Mouse (Mus musculus): ENCODE results near the gene Vax2. TPM values are rescaled to one million over a fixed set of nuclear protein-coding genes. Genes with fewer than 3 reads are reported as not detected.

Gene Vax2
- polyA plus RNA-seq, 1 experiment from 2014 or later: not detected

DNA sequence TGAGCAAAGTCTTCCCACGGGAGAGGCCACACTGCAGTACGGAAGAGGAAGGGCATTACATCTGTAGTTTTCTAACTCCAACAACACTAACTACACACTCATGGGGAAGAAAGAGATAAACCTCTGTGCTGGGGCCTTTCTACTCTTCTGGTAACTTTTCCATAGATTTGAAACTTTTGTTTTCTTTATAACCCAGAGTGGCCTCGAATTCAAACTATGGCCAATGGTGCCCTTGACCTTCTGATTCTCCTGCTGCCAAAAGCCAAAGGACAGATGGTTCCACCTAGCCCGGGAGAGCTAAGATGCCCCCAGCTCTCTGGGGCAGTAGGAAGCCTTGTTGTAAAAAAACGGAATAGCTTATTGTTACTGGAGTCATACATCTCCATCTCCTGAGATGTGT lies 11.1 kb upstream of the Vax2 start:
- Histone ChIP-seq H3K4me3 (no peak overlapping the region), H3K36me3 (no peaks in the 10 kb centered on the region), H3K9ac (no peak overlapping the region), H3K9me3 (no peaks in the 10 kb centered on the region), H3K4me1 (peaks cover 8% of the 10 kb centered on the region), H3K4me2 (no peak overlapping the region), H3K27ac (no peak overlapping the region), H3K27me3 (peaks cover 97% of the 10 kb centered on the region)
- WGBS: 2% methylated on average over 5 of the region's 5 CpGs
- ATAC-seq (ENCODE audit: insufficient number of reproducible peaks, insufficient read depth, low FRiP score, low TSS enrichment, low read depth): no peak

DNA sequence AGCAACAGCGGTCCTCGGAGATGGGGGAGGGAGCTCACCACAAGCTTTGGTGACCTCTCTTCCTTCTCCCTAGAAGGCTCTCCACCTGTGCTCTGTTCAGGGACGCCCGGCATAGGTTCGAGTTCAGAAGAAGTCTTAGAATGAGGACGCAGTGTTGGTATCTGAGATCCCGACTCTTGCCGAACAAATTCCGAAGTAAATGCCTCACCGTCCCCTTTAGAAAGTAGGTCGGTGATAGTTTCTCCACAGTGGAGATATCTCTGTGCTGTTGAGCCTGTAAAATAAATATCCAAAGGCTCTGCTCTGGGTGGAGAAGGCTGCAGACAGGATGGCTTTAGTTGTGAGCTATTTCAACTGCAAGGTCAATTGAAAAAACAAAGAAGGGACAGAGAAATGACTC lies 10.1 kb upstream of the Vax2 start:
- no peaks in the 10 kb centered on the region for H3K36me3 ChIP-seq
- H3K9ac ChIP-seq: no peak overlapping the region
- no peak overlapping the region for H3K27ac ChIP-seq
- H3K4me3 ChIP-seq: no peak overlapping the region
- under 1% methylated on average over 11 of the region's 11 CpGs for WGBS
- ATAC-seq (ENCODE audit: insufficient number of reproducible peaks, insufficient read depth, low FRiP score, low TSS enrichment, low read depth): no peak
- H3K27me3 ChIP-seq: peaks cover 97% of the 10 kb centered on the region
- H3K9me3 ChIP-seq: no peaks in the 10 kb centered on the region
- H3K4me2 ChIP-seq: no peak overlapping the region
- H3K4me1 ChIP-seq: peaks cover 8% of the 10 kb centered on the region

DNA sequence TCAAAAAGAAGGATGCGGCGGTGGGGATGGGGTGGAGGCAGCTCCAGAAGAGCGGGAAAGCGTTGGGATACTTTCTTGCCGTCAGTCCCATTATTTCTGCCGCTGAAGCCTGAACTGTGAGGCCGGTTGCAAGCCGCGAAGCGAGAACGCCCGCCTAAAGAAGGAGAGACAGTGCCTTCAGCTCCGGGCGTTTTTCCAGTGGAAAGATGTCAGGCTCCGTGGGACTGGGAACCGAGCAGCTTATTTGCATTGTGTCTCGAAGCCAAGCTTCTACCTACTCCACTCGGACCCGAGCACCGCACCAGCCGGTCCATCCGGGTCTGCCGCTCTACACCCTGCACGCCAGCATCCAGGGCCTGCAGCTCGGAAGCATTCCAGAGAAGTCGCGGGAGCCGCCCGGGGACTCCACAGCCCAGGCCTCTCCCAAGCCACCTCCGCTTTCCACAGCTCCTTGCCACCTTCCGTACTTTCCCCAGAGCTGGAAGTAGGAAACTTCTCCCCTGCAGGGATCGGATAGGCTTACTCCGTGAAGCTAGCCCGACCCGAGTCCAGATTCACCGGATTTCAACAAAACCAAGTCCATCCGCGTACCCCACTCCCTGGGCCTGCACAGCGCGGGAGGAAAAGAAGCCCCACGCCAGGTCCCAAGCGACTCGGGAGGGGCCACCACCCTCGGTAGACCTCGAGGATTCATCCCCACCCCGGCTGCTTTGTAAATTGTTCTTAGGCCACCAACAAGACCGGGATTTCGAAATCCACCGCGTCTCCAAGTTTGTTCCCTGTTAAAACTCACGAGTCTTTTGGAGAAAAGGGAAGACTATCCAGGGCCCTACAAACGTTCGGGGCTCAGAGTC lies 8.7 kb upstream of the Vax2 start:
- H3K9ac ChIP-seq: no peak overlapping the region
- peak overlapping the region; percentile 23 for H3K4me3 ChIP-seq
- no peak for ATAC-seq (ENCODE audit: insufficient number of reproducible peaks, insufficient read depth, low FRiP score, low TSS enrichment, low read depth)
- peaks cover 97% of the 10 kb centered on the region for H3K27me3 ChIP-seq
- H3K27ac ChIP-seq: no peak overlapping the region
- H3K4me1 ChIP-seq: peaks cover 8% of the 10 kb centered on the region
- peak overlapping the region; percentile 43 for H3K4me2 ChIP-seq
- H3K36me3 ChIP-seq: no peaks in the 10 kb centered on the region
- H3K9me3 ChIP-seq: no peaks in the 10 kb centered on the region
- under 1% methylated on average over 53 of the region's 53 CpGs for WGBS

DNA sequence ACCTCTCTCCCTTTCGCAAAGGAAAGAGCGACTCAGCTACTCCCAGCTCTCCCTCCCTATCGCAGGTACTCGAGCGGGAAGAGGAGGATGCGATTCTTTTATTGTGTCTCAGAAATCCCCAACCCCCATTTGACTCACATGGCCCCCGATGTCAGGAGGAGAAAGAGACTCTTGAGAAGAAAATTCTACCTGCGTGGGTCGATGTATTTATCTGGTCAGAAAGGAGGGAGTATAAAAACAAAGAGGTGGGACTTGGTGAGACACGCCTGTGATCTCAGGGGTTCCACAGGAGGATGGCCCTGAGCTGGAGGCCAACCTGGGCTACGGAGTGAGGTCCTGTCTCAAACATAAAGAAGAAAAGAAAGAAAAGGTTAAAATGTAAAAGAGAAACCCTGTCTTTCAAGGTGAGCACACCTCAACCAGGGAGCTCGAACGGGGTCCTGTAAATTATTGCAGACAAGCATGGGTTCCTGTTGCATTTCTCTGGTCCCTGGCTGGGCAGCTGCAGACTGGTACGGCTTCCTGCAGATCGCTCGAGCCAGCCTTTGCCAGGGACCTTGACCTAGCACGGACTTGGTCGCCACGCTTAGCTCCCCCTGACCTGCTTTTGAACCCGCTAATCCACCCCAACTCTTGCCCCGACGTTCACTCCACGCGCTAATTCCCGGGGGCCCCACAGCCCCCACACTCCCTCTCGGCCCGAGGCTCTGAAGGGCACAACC lies 7.9 kb upstream of the Vax2 start:
- under 1% methylated on average over 27 of the region's 27 CpGs for WGBS
- Histone ChIP-seq H3K4me2 (no peak overlapping the region; the same call in 1 of the 2 replicates), H3K9ac (no peak overlapping the region), H3K9me3 (no peaks in the 10 kb centered on the region), H3K4me3 (no peak overlapping the region), H3K36me3 (no peaks in the 10 kb centered on the region), H3K27ac (no peak overlapping the region), H3K27me3 (peaks cover 97% of the 10 kb centered on the region), H3K4me1 (peaks cover 8% of the 10 kb centered on the region)
- ATAC-seq (ENCODE audit: insufficient number of reproducible peaks, insufficient read depth, low FRiP score, low TSS enrichment, low read depth): no peak

DNA sequence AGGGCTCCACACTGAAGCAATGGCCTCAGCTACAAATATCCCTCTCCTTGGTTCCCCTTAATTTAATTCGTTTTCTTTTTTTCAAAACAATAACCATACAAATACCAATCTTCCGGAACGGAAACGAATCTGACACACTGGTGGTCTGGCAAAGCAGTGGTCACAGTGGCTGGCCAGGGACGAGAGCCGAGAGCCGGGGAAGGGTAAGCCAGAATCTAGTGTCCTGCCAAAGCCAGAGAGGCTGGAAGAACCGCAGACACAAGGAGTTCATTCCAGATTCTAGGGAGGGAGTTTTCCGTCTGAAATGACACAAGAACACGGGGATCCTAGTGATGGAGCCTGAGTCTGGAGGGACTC lies 7.4 kb upstream of the Vax2 start:
- no peaks in the 10 kb centered on the region for H3K36me3 ChIP-seq
- peaks cover 97% of the 10 kb centered on the region for H3K27me3 ChIP-seq
- no peak overlapping the region for H3K27ac ChIP-seq
- under 1% methylated on average over 10 of the region's 10 CpGs for WGBS
- peaks cover 8% of the 10 kb centered on the region for H3K4me1 ChIP-seq
- no peaks in the 10 kb centered on the region for H3K9me3 ChIP-seq
- ATAC-seq (ENCODE audit: insufficient number of reproducible peaks, insufficient read depth, low FRiP score, low TSS enrichment, low read depth): no peak
- H3K9ac ChIP-seq: no peak overlapping the region
- no peak overlapping the region for H3K4me2 ChIP-seq
- no peak overlapping the region for H3K4me3 ChIP-seq

DNA sequence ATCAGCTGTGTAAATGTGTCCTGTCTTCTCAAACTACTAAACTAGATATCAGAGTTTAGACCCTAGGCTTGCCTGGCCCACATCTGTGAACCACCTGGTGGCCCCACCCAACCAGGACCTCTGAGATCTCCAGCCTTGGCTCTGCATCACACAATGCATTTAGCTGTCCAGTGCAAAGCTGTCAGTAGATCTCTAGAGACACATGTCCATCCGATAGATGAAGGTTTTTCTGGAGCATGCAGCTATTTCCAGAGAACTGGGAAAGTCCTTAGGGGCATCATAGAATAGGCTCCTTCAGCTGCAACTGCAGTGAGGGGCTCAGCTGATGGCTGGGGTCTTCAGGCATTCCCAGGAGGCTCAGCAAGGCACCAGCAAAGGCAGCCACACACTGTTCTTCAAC lies 6.8 kb upstream of the Vax2 start:
- H3K4me1 ChIP-seq: peaks cover 8% of the 10 kb centered on the region
- 11% methylated on average over 1 of the region's 1 CpGs for WGBS

DNA sequence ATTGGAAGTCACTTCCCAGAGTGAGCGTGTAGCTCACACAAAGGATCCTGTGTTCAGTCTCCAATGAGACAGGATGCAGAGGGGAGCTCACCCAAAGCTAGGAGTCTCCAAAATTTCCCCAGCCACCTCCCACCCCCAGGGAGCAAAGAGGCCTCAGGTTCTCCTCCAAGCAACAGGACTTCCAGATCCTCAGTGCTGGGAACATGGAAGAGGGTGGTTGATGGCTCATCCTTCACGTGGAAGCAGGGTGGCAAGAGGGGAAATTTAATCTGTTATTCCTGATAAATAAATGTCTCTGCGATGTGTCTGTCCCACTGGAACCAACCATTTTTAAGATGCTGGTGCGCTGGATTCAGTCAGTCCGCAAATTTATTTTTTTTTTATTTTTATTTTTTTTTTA lies 6.4 kb upstream of the Vax2 start:
- peaks cover 97% of the 10 kb centered on the region for H3K27me3 ChIP-seq
- no peaks in the 10 kb centered on the region for H3K9me3 ChIP-seq
- H3K9ac ChIP-seq: no peak overlapping the region
- H3K4me2 ChIP-seq: no peak overlapping the region
- no peaks in the 10 kb centered on the region for H3K36me3 ChIP-seq
- H3K4me3 ChIP-seq: no peak overlapping the region
- ATAC-seq (ENCODE audit: insufficient number of reproducible peaks, insufficient read depth, low FRiP score, low TSS enrichment, low read depth): no peak
- 17% methylated on average over 5 of the region's 5 CpGs for WGBS
- no peak overlapping the region for H3K27ac ChIP-seq
- H3K4me1 ChIP-seq: peaks cover 8% of the 10 kb centered on the region

More for the DNA sequence above, 6.8 kb upstream of the Vax2 start:
- H3K4me3 ChIP-seq: no peak overlapping the region
- H3K9ac ChIP-seq: no peak overlapping the region
- ATAC-seq (ENCODE audit: insufficient number of reproducible peaks, insufficient read depth, low FRiP score, low TSS enrichment, low read depth): no peak
- H3K9me3 ChIP-seq: no peaks in the 10 kb centered on the region
- H3K27ac ChIP-seq: no peak overlapping the region
- H3K36me3 ChIP-seq: no peaks in the 10 kb centered on the region
- H3K4me2 ChIP-seq: no peak overlapping the region
- H3K27me3 ChIP-seq: peaks cover 97% of the 10 kb centered on the region

DNA sequence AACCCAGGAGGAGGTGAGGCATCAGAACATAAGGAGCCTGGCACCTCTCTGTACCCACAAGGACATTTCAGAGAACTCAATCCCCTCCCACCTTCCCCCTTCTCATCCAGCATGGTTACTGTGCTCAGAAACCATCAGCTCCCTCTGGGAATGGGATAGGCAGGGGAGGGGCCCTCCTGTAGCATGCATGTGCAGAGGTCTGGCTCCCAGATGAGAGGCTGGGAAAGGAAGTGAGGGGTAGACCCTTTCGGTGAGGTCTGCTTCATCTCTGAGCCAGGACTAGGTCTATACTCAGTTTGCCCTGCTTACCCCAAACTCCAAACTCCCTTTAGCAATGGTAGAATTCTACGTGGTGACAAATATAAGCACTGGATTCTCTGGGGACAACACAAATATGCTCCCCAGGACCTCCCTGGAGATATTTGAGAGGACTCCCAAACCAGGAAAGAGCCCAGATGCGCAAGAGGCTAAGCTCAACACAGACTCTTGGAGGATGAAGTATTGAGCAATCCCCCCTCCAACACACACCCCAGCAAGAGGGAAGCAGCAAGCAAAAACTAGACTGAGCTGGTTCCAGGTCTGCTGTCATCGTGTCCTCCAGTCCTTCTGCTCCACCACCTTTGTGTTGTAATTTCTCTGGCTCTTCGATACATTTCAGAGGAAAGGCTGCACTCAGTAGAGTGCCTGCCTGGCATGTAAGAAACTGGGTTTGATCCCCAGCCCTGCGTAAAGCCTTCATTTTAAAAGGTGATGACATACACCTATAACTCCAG lies 3.1 kb upstream of the Vax2 start:
- H3K27me3 ChIP-seq: peaks cover 100% of the 10 kb centered on the region
- H3K9ac ChIP-seq: no peak overlapping the region
- no peaks in the 10 kb centered on the region for H3K36me3 ChIP-seq
- WGBS: 4% methylated on average over 6 of the region's 6 CpGs
- no peak overlapping the region for H3K27ac ChIP-seq
- H3K4me2 ChIP-seq: no peak overlapping the region
- peaks cover 20% of the 10 kb centered on the region for H3K4me1 ChIP-seq
- no peaks in the 10 kb centered on the region for H3K9me3 ChIP-seq
- H3K4me3 ChIP-seq: no peak overlapping the region
- ATAC-seq (ENCODE audit: insufficient number of reproducible peaks, insufficient read depth, low FRiP score, low TSS enrichment, low read depth): no peak

DNA sequence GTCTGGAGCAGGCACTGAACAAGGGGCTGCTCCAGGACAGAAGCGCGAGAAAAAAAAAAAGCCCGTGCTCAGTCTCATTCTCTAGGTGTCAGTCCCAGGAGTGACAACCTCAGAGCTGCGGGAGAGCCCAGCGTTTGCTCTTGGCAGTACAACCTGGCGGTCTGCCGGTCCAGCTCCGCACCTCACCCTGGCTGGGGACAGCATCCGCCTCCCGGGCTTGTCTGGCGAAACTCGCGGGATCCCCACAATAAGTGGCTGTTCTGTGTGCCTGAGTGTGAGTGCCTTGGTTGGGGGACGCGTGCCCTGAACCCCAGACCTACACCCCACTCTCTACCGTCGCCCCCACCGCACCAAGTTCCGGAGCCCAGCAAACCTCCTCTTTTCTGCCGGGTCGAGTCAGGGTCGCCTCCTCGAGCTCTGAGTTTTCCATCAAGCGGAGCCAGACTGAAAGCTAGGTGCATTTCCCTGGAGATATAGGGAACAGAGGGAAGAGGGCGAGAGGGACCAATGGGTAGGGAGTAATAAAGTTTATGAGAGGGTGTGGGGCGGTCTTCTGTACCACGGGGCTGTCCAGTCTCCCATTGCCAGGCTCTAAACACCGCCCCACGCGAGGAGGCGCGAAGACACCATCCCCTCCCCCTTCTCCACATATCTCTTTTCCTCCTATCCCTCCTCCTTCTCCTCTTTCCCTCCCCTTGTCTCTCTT lies 550 bp upstream of the Vax2 start:
- H3K36me3 ChIP-seq: no peaks in the 10 kb centered on the region
- H3K27me3 ChIP-seq: peaks cover 100% of the 10 kb centered on the region
- peak overlapping the region; percentile 74 for H3K4me2 ChIP-seq
- H3K9me3 ChIP-seq: no peaks in the 10 kb centered on the region
- H3K4me1 ChIP-seq: peaks cover 20% of the 10 kb centered on the region
- H3K9ac ChIP-seq: no peak overlapping the region
- 1% methylated on average over 32 of the region's 32 CpGs for WGBS
- no peak overlapping the region for H3K27ac ChIP-seq
- peak overlapping the region; percentile 47 for H3K4me3 ChIP-seq
- 0 out of 2 replicates have a peak, but pooled peaks have one; percentile 15 for ATAC-seq (ENCODE audit: insufficient number of reproducible peaks, insufficient read depth, low FRiP score, low TSS enrichment, low read depth)

DNA sequence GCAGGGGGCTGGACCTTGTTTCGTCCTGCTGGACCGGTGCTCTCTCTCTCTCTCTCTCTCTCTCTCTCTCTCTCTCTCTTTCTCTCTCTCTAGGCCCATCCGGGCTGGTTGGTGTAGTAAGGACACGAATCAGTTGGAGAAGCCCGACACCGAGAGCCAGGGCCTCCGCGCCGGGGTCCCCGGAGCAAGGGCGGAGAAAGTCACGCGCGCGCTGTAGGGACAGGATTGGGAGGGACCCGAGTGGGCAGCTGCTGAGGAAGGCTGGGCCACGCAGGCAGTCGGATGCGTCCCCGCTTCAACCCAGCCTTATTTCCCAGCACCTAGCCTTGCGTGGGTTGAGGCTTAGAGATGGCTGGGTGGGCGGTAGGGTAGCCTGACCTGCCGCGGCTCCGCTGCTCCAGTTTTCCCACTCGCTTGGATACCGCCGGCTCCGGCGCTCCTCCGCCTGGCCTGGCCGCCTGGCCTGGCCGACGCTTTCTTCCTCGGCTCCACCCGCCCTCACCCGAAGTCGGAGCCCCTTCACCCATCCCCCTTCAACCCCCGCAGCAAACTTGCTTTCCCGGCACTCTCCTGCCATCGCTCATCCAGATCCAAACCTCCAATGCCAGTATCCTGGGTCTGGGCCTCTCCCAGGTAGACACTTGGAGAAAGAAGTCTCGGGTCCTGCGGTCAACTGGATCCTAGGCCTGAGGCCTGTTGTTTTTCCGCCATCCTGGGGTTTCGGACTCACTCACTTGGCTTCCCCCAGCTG lies 836 bp downstream of the Vax2 start:
- no peaks in the 10 kb centered on the region for H3K36me3 ChIP-seq
- peaks cover 99% of the 10 kb centered on the region for H3K27me3 ChIP-seq
- WGBS: under 1% methylated on average over 45 of the region's 45 CpGs
- H3K9ac ChIP-seq: no peak overlapping the region
- H3K4me3 ChIP-seq: peak overlapping the region; percentile 47
- peaks cover 24% of the 10 kb centered on the region for H3K4me1 ChIP-seq
- H3K4me2 ChIP-seq: peak overlapping the region; percentile 74
- no peak for ATAC-seq (ENCODE audit: insufficient number of reproducible peaks, insufficient read depth, low FRiP score, low TSS enrichment, low read depth)
- H3K9me3 ChIP-seq: no peaks in the 10 kb centered on the region
- no peak overlapping the region for H3K27ac ChIP-seq
